Comparison of ENCODE assay signal across 12 mouse cellular contexts in genomic region chr2:93324681-93325080, GRCm38 (mm10). TPM values are rescaled to one million over a fixed set of nuclear protein-coding genes. Genes with fewer than 3 reads are reported as not detected.
DNase-seq lines count a peak whose midpoint lies in the region; ATAC-seq and TF ChIP-seq lines count a peak whose summit lies in the region.
"Had no signal": no experiment of that assay in that cellular context is flagged by ENCODE, and none has a peak within 500 bp of the region (broad histone marks: within the 10 kb centered on the region; RNA-seq: fewer than 3 reads in every experiment).

No protein-coding gene starts in this region.

- H3K4me2 ChIP-seq in kidney, postnatal 0 days (ENCODE audit: low read length) = no peak overlapping the region
- no peak overlapping the region for H3K4me2 ChIP-seq in hindbrain, embryonic 14.5 days (replicated peaks)
- no peak overlapping the region for H3K4me2 ChIP-seq in midbrain, postnatal 0 days (ENCODE audit: low read depth, low read length, poor library complexity, severe bottlenecking)
- H3K4me2 ChIP-seq: stomach, embryonic 15.5 days had no signal

- H3K27me3 ChIP-seq in heart, embryonic 10.5 days (ENCODE audit: insufficient read depth, poor library complexity, severe bottlenecking) = no peaks in the 10 kb centered on the region
- H3K27me3 ChIP-seq in kidney, postnatal 0 days (ENCODE audit: insufficient read depth, low read length) = no peaks in the 10 kb centered on the region
- H3K27me3 ChIP-seq in hindbrain, embryonic 14.5 days (ENCODE audit: control insufficient read depth, insufficient read depth, low read length) = no peaks in the 10 kb centered on the region
- no peaks in the 10 kb centered on the region for H3K27me3 ChIP-seq in midbrain, postnatal 0 days (ENCODE audit: insufficient read depth, low read length)
- H3K27me3 ChIP-seq: stomach, embryonic 15.5 days had no signal

- H3K4me1 ChIP-seq in heart, embryonic 10.5 days = peaks cover 74% of the 10 kb centered on the region
- H3K4me1 ChIP-seq in kidney, postnatal 0 days (replicated peaks; ENCODE audit: insufficient read depth, low read length) = peaks cover 13% of the 10 kb centered on the region
- peaks cover 38% of the 10 kb centered on the region for H3K4me1 ChIP-seq in hindbrain, embryonic 14.5 days (replicated peaks; ENCODE audit: control insufficient read depth, insufficient read depth, low read length)
- no peaks in the 10 kb centered on the region for H3K4me1 ChIP-seq in midbrain, postnatal 0 days (ENCODE audit: insufficient read depth, low read length)

- no peak for TF ChIP-seq CTCF in kidney, postnatal 0 days (IDR thresholded peaks at IDR 0.05; ENCODE audit: low read depth)
- no peak for TF ChIP-seq CTCF in midbrain, postnatal 0 days (IDR thresholded peaks at IDR 0.05)
- no peak for TF ChIP-seq CTCF in layer of hippocampus, adult 2 months (conservative IDR thresholded peaks at IDR 0.05)

- no peaks in the 10 kb centered on the region for H3K9me3 ChIP-seq in heart, embryonic 10.5 days
- no peaks in the 10 kb centered on the region for H3K9me3 ChIP-seq in kidney, postnatal 0 days (replicated peaks; ENCODE audit: low read length)
- H3K9me3 ChIP-seq in hindbrain, embryonic 14.5 days (ENCODE audit: control insufficient read depth, low read length) = no peaks in the 10 kb centered on the region
- H3K9me3 ChIP-seq in midbrain, postnatal 0 days (ENCODE audit: low read length) = no peaks in the 10 kb centered on the region
- H3K9me3 ChIP-seq: stomach, embryonic 15.5 days had no signal

- H3K4me3 ChIP-seq in heart, embryonic 10.5 days = no peak overlapping the region
- H3K4me3 ChIP-seq in kidney, postnatal 0 days (replicated peaks; ENCODE audit: low read depth, low read length) = no peak overlapping the region
- H3K4me3 ChIP-seq in hindbrain, embryonic 14.5 days (replicated peaks; ENCODE audit: low read length) = no peak overlapping the region
- H3K4me3 ChIP-seq in midbrain, postnatal 0 days (ENCODE audit: low read depth, low read length) = no peak overlapping the region
- H3K4me3 ChIP-seq in layer of hippocampus, adult 2 months = no peak overlapping the region
- H3K4me3 ChIP-seq: stomach, embryonic 15.5 days had no signal

- no peak for DNase-seq in heart, embryonic 10.5 days (ENCODE audit: low spot score)
- DNase-seq in heart, adult 18-20 months = no peak
- peak; percentile 77 for DNase-seq in kidney, postnatal 0 days (ENCODE audit: low spot score)
- no peak for DNase-seq in kidney, postnatal 14 days
- DNase-seq in hindbrain, embryonic 14.5 days (ENCODE audit: low spot score) = no peak
- DNase-seq in midbrain, postnatal 0 days (ENCODE audit: low spot score) = no peak
- DNase-seq in layer of hippocampus, adult 2 months (ENCODE audit: low spot score in 2 of 2) = no peak
- no peak for DNase-seq in lung, postnatal 4 days
- DNase-seq: layer of hippocampus, adult 9-11 months; lung, postnatal 36 days had no signal

- peak; percentile 47; the same call in 1 of the 2 replicates for ATAC-seq in kidney, postnatal 0 days (replicated peaks; ENCODE audit: low FRiP score, low read depth)
- ATAC-seq in hindbrain, embryonic 14.5 days (ENCODE audit: low FRiP score) = no peak
- no peak for ATAC-seq in midbrain, postnatal 0 days (ENCODE audit: low FRiP score)
- ATAC-seq: inflammation-experienced regulatory T-cells, adult 6 months had no signal

- H3K36me3 ChIP-seq in heart, embryonic 10.5 days = peaks cover 25% of the 10 kb centered on the region
- H3K36me3 ChIP-seq in kidney, postnatal 0 days (ENCODE audit: insufficient read depth, low read length) = no peaks in the 10 kb centered on the region
- H3K36me3 ChIP-seq in hindbrain, embryonic 14.5 days (replicated peaks; ENCODE audit: control insufficient read depth, insufficient read depth) = no peaks in the 10 kb centered on the region
- H3K36me3 ChIP-seq in midbrain, postnatal 0 days (ENCODE audit: insufficient read depth, low read length) = no peaks in the 10 kb centered on the region
- H3K36me3 ChIP-seq: stomach, embryonic 15.5 days had no signal

- no peak overlapping the region for H3K9ac ChIP-seq in kidney, postnatal 0 days (ENCODE audit: low read depth, low read length)
- 0 out of 2 replicates have a peak overlapping the region, but pooled peaks have one; percentile 18 for H3K9ac ChIP-seq in hindbrain, embryonic 14.5 days
- no peak overlapping the region for H3K9ac ChIP-seq in midbrain, postnatal 0 days (replicated peaks; ENCODE audit: low read length, poor library complexity, severe bottlenecking)
- H3K9ac ChIP-seq: stomach, embryonic 15.5 days had no signal

- peak overlapping the region; percentile 52; the same call in 1 of the 2 replicates for H3K27ac ChIP-seq in heart, embryonic 10.5 days
- H3K27ac ChIP-seq in kidney, postnatal 0 days = no peak overlapping the region
- peak overlapping the region; percentile 71 for H3K27ac ChIP-seq in hindbrain, embryonic 14.5 days
- 0 out of 2 replicates have a peak overlapping the region, but pooled peaks have one; percentile 38 for H3K27ac ChIP-seq in midbrain, postnatal 0 days (ENCODE audit: low read depth, low read length)
- H3K27ac ChIP-seq in layer of hippocampus, adult 2 months = no peak overlapping the region
- H3K27ac ChIP-seq: stomach, embryonic 15.5 days had no signal

- 27% methylated on average over 7 of the region's 7 CpGs for WGBS in heart, embryonic 10.5 days
- WGBS in kidney, postnatal 0 days = 37% methylated on average over 7 of the region's 7 CpGs
- 43% methylated on average over 7 of the region's 7 CpGs for WGBS in hindbrain, embryonic 14.5 days
- WGBS in midbrain, postnatal 0 days = 49% methylated on average over 7 of the region's 7 CpGs

RNA-seq across cellular contexts. Expression of gene Tspan18, which starts 9.6 kb away (rescaled TPM):
- polyA plus RNA-seq in heart, embryonic 10.5 days (2016; fragmentation: Nextera tagmentation; extraction: Ambion mirVana) = 64.2 and 67.0 TPM in 2 replicates
- 10 to 100 TPM; 11.7 to 13.3 TPM for total RNA-seq in heart, adult 18-20 months (2021)
- 26.4 and 29.2 TPM in 2 replicates for polyA plus RNA-seq in kidney, postnatal 0 days (2015; fragmentation: Nextera tagmentation; extraction: Ambion mirVana)
- 28.6 and 31.3 TPM in 2 replicates for polyA plus RNA-seq in hindbrain, embryonic 14.5 days (2014; fragmentation: Nextera tagmentation; extraction: Ambion mirVana)
- total RNA-seq in midbrain, postnatal 0 days (2014; rRNA removed) = 19.8 and 21.5 TPM in 2 replicates
- polyA plus RNA-seq in midbrain, postnatal 0 days (2015; fragmentation: Nextera tagmentation; extraction: Ambion mirVana) = 13.2 and 16.5 TPM in 2 replicates
- 10 to 100 TPM; 39.1 to 40.2 TPM for total RNA-seq in layer of hippocampus, adult 2 months (2021)
- polyA plus RNA-seq: inflammation-experienced regulatory T-cells, adult 6 months had no signal

Comparison
In these comparisons a context has a peak if more than half of its experiments do, and no peak if none do; other contexts are left out.
1. H3K27ac ChIP-seq: peak in heart, embryonic 10.5 days (single experiment), hindbrain, embryonic 14.5 days (single experiment) and midbrain, postnatal 0 days (single experiment); none in kidney, postnatal 0 days (single experiment) and layer of hippocampus, adult 2 months (single experiment).